Mouse (Mus musculus) heart, embryonic 11.5 days (tissue): ENCODE data around the gene Ssbp3. TPM values are rescaled to one million over a fixed set of nuclear protein-coding genes. Genes with fewer than 3 reads are reported as not detected.

Experiments
- ATAC-seq: fragments of 200-750 bp; cut with Nextera tagmentation; replicated peaks from 2 replicates; pipeline ENCODE4 v1.8.0; 2017; ENCODE audit warnings: moderate library complexity; ENCODE audit not compliant: insufficient number of reproducible peaks, low FRiP score, low TSS enrichment
- H3K27ac ChIP-seq: fragments of 300-500 bp; sonication (generic); 2 replicates; pipeline ENCODE4 v1.5.1; 2014; ENCODE audit warnings: mild to moderate bottlenecking, low read depth, low read length
- H3K27me3 ChIP-seq: fragments of 300-500 bp; sonication (generic); 2 replicates; pipeline ENCODE4 v1.6.1; 2014; ENCODE audit warnings: mild to moderate bottlenecking, low read length, mixed read lengths; ENCODE audit not compliant: control insufficient read depth, insufficient read depth
- H3K36me3 ChIP-seq: fragments of 300-500 bp; sonication (generic); 2 replicates; pipeline ENCODE4 v1.6.1; 2014; ENCODE audit warnings: mild to moderate bottlenecking, low read length, moderate library complexity, mixed read lengths; ENCODE audit not compliant: control insufficient read depth, insufficient read depth
- H3K4me1 ChIP-seq: fragments of 300-500 bp; sonication (generic); 2 replicates; pipeline ENCODE4 v1.6.1; 2014; ENCODE audit warnings: low read length; ENCODE audit not compliant: control insufficient read depth, insufficient read depth
- H3K4me2 ChIP-seq: fragments of 300-500 bp; sonication (generic); 2 replicates; pipeline ENCODE4 v1.6.1; 2014; ENCODE audit warnings: mild to moderate bottlenecking, moderate library complexity
- H3K4me3 ChIP-seq: fragments of 300-500 bp; sonication (generic); 2 replicates; pipeline ENCODE4 v1.5.1; 2014; ENCODE audit warnings: low read depth, low read length
- H3K9ac ChIP-seq: fragments of 300-500 bp; sonication (generic); 2 replicates; pipeline ENCODE4 v1.6.1; 2014; ENCODE audit warnings: mild to moderate bottlenecking, low read depth, low read length, moderate library complexity
- H3K9me3 ChIP-seq: fragments of 300-500 bp; sonication (generic); replicated peaks from 2 replicates; pipeline ENCODE4 v1.6.1; 2016; ENCODE audit warnings: low read length; ENCODE audit not compliant: control insufficient read depth
- WGBS: fragments of 180-500 bp; shearing (Covaris S2); extraction: QIAGEN DNeasy Blood & Tissue Kit; methylation state at CpG from one replicate; pipeline ENCODE4 v1.1.7; 2014; ENCODE audit not compliant: insufficient replicate concordance; 5-methylcytosine and 5-hydroxymethylcytosine counted together
- polyA plus RNA-seq: library from polyadenylated mRNA; unstranded; fragments of >200 nt; fragmentation: Nextera tagmentation; extraction: Ambion mirVana; gene quantifications from 2 replicates; pipeline ENCODE4 v1.2.1, GENCODE M21; 2014

Gene Ssbp3
- polyA plus RNA-seq, 1 experiment from 2014 or later: 63.4 TPM

- peak overlapping the region; percentile 46; the same call in 1 of the 2 replicates for H3K9ac ChIP-seq
- no peaks in the 10 kb centered on the region for H3K9me3 ChIP-seq
- H3K36me3 ChIP-seq: no peaks in the 10 kb centered on the region
- ATAC-seq: peak; percentile 37; the same call in 1 of the 2 replicates
- H3K27me3 ChIP-seq: no peaks in the 10 kb centered on the region
- H3K27ac ChIP-seq: peak overlapping the region; percentile 54
- WGBS: 27% methylated on average over 12 of the region's 12 CpGs
- H3K4me1 ChIP-seq: peaks cover 42% of the 10 kb centered on the region
- H3K4me3 ChIP-seq: no peak overlapping the region
- H3K4me2 ChIP-seq: peak overlapping the region; percentile 1
Observed at GRCm38 (mm10) chr4:106868737-106869438, 41.6 kb upstream of the Ssbp3 start.

GRCm38 (mm10) chr4:106869539-106869951 is 41.0 kb upstream of the Ssbp3 start:
- Histone ChIP-seq H3K4me3 (no peak overlapping the region), H3K4me2 (0 out of 2 replicates have a peak overlapping the region, but pooled peaks have one; percentile 11), H3K9me3 (no peaks in the 10 kb centered on the region), H3K27me3 (no peaks in the 10 kb centered on the region), H3K36me3 (no peaks in the 10 kb centered on the region), H3K4me1 (peaks cover 42% of the 10 kb centered on the region), H3K9ac (peak overlapping the region; percentile 46; the same call in 1 of the 2 replicates), H3K27ac (peak overlapping the region; percentile 54)
- ATAC-seq: 0 out of 2 replicates have a peak, but pooled peaks have one; percentile 37
- WGBS: 51% methylated on average over 3 of the region's 3 CpGs

DNA sequence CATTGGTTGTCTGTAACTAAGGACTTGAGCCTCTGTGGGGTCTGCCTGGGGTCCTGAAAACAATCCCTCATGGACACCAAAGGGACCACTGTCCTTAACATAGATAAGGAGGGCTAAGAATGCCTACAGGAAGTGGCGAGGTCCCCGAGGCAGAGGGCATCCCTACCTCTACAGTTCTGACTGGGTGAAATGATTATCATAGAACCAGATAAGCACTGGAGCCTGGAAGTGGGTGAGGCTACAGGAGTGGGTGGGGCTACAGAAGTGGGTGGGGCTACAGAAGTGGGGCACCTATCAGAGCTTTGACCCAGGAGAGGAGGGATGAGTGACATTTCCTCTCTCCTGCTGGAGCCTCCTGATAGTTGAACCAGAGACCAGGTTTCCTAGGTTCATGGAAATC is 39.9 kb upstream of the Ssbp3 start:
- ATAC-seq: peak; percentile 63
- 17% methylated on average over 2 of the region's 2 CpGs for WGBS

GRCm38 (mm10) chr4:106874501-106874900 is 36.0 kb upstream of the Ssbp3 start:
- WGBS: 79% methylated on average over 7 of the region's 7 CpGs

More for the DNA sequence above, 39.9 kb upstream of the Ssbp3 start:
- Histone ChIP-seq H3K4me1 (peaks cover 35% of the 10 kb centered on the region), H3K4me3 (no peak overlapping the region), H3K9me3 (no peaks in the 10 kb centered on the region), H3K27ac (no peak overlapping the region), H3K4me2 (no peak overlapping the region), H3K9ac (no peak overlapping the region), H3K27me3 (no peaks in the 10 kb centered on the region), H3K36me3 (no peaks in the 10 kb centered on the region)

GRCm38 (mm10) chr4:106881101-106881500 is 29.4 kb upstream of the Ssbp3 start:
- Histone ChIP-seq H3K27me3 (no peaks in the 10 kb centered on the region), H3K4me1 (no peaks in the 10 kb centered on the region), H3K27ac (no peak overlapping the region), H3K4me3 (no peak overlapping the region), H3K9me3 (no peaks in the 10 kb centered on the region), H3K4me2 (no peak overlapping the region), H3K36me3 (no peaks in the 10 kb centered on the region), H3K9ac (no peak overlapping the region)
- ATAC-seq: no peak
- WGBS: 72% methylated on average over 6 of the region's 6 CpGs

More at GRCm38 (mm10) chr4:106874501-106874900, 36.0 kb upstream of the Ssbp3 start:
- H3K9ac ChIP-seq: no peak overlapping the region
- no peak overlapping the region for H3K4me3 ChIP-seq
- H3K36me3 ChIP-seq: no peaks in the 10 kb centered on the region
- H3K27me3 ChIP-seq: no peaks in the 10 kb centered on the region
- ATAC-seq: no peak
- H3K4me2 ChIP-seq: no peak overlapping the region
- H3K4me1 ChIP-seq: peaks cover 3% of the 10 kb centered on the region
- no peak overlapping the region for H3K27ac ChIP-seq
- no peaks in the 10 kb centered on the region for H3K9me3 ChIP-seq

DNA sequence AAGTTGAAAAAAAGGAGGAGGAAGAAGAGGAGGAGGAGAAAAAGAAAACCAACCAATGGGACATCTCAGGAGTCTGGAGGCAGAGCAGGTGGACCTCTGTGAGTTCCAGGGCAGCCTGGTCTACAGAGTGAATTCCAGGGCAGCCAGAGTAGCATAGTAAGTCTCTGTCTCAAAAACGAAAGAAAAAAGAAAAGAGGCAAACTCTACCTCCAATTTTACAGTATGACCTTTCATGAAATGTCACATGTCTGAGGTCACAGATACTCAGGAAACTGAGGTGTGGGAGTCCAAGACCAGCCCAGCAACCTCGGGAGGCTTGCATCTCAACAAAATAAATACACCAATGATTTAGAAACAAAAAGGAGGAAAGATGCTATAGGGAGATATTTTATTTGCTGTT is 27.4 kb upstream of the Ssbp3 start:
- Histone ChIP-seq H3K36me3 (no peaks in the 10 kb centered on the region), H3K9ac (no peak overlapping the region), H3K4me2 (no peak overlapping the region), H3K27ac (no peak overlapping the region), H3K9me3 (no peaks in the 10 kb centered on the region), H3K4me1 (no peaks in the 10 kb centered on the region), H3K4me3 (no peak overlapping the region), H3K27me3 (no peaks in the 10 kb centered on the region)
- no peak for ATAC-seq
- WGBS: 69% methylated on average over 2 of the region's 2 CpGs

DNA sequence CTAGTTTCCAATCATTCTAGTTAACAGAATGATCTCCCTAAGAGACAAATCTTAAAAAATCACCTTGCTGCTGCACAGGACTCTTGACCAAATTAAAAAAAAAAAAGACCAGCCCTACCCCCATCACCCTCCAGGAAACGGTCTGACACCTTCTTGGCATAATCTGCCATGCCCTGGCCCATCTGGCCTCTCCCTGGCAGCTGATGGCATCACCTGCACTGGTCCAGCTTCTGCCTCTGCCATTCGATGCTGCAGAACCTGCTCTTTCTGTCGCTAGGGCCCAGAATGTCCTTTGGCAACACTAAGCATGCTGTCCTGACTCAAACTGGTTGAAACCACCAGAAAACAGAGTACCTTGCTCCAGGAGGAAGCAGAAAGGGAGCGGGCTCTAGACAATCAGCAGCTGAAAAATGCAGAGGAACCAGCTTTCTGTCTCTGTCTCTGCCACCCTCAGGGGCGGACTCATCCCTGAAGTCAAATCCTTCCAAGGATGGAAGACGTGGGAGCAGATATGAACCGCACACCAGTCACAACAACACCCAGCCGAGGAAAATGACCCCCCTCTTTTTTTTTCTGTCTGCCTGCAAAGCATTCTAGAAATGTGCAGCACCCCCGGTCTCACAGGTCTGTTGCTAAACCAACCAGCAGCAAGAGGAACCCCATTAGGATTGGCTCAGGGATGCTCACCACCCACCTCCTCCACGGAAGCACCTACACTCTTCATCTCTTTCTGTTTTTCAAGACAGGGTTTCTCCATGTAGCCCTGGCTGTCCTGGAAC is 24.0 kb upstream of the Ssbp3 start:
- Histone ChIP-seq H3K9me3 (no peaks in the 10 kb centered on the region), H3K4me1 (no peaks in the 10 kb centered on the region), H3K9ac (no peak overlapping the region), H3K36me3 (no peaks in the 10 kb centered on the region), H3K4me2 (no peak overlapping the region), H3K4me3 (no peak overlapping the region), H3K27me3 (no peaks in the 10 kb centered on the region), H3K27ac (no peak overlapping the region)
- WGBS: 72% methylated on average over 10 of the region's 10 CpGs
- ATAC-seq: no peak

- Histone ChIP-seq H3K4me2 (no peak overlapping the region), H3K27ac (no peak overlapping the region), H3K9me3 (no peaks in the 10 kb centered on the region), H3K27me3 (no peaks in the 10 kb centered on the region), H3K4me3 (no peak overlapping the region), H3K36me3 (no peaks in the 10 kb centered on the region), H3K9ac (no peak overlapping the region), H3K4me1 (no peaks in the 10 kb centered on the region)
- no peak for ATAC-seq
- 70% methylated on average over 8 of the region's 8 CpGs for WGBS
Observed at GRCm38 (mm10) chr4:106896086-106896485, 14.4 kb upstream of the Ssbp3 start.
